Mouse (Mus musculus): ENCODE data around the gene Pofut1.

DNA sequence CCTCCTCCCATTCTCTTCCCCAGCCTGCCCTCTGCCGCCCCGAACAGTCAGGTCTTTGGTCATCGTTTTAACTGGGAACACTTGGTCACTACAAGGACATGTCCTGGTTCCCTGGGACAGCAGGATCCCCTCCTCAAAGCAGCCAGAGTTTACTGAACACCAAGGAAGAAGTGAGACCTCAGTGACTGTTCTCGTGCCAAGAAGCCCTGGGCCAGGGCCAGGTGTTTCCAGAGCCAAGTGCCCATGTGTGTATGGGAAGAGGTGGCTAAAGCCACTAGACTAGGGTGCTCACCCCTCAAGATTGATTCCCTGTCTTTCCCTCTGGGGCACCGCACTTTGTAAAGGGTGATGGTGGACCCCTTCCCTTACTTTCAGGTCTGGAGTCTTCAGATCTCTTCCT lies 32.0 kb upstream of the Pofut1 start:
- TF ChIP-seq POLR2A (IDR thresholded peaks at IDR 0.05; ENCODE audit: borderline replicate concordance, extremely low read depth, insufficient read depth, insufficient read length, poor library complexity, severe bottlenecking), result no peak
- TF ChIP-seq CTCF (IDR thresholded peaks at IDR 0.05; ENCODE audit: borderline replicate concordance, extremely low read depth, insufficient read depth, insufficient read length), result no peak

All from brain, embryonic 14.5 days (tissue).